Mouse (Mus musculus) gastrocnemius, postnatal 36 days (tissue): ENCODE measurements around the gene Dync1li1. TPM values are rescaled to one million over a fixed set of nuclear protein-coding genes. Genes with fewer than 3 reads are reported as not detected.
"Not testable (repeated sequence)": the region's sequence is repeated elsewhere in the genome, so short reads cannot be mapped to it uniquely, and the experiment has no call there.

Experiments
- DNase-seq, 2 experiments: peaks; one replicate each; pipeline ENCODE4 v3.0.0; 2022
- intact Hi-C: fragments of 180-260 bp; cut with DNase I; formaldehyde crosslinking; loops from one replicate; pipeline ENCODE4 v1.15.1; 2025
- total RNA-seq, 2 experiments: library from RNA; stranded (reverse); gene quantifications; 2 replicates each; pipeline ENCODE4 v1.2.3; 2021

Gene Dync1li1
- total RNA-seq, 2 experiments from 2014 or later: 31.0 to 38.0 TPM

- intact Hi-C loops: no loop called here
- no peak for DNase-seq
These were observed 15.7 kb upstream of the Dync1li1 start for GRCm38 (mm10) chr9:114672703-114673561.

- no peak for DNase-seq
- intact Hi-C loops: no loop called here
These were observed 15.0 kb upstream of the Dync1li1 start for GRCm38 (mm10) chr9:114673626-114674025.

GRCm38 (mm10) chr9:114678576-114678975 lies 10.0 kb upstream of the Dync1li1 start:
- DNase-seq: no peak
- intact Hi-C loops: no loop called here

- no peak for DNase-seq
- intact Hi-C loops: no loop called here
These were observed 8.6 kb upstream of the Dync1li1 start for GRCm38 (mm10) chr9:114679944-114680343.

GRCm38 (mm10) chr9:114680531-114680930 lies 8.1 kb upstream of the Dync1li1 start:
- intact Hi-C loops: no loop called here
- DNase-seq: no peak

- no peak for DNase-seq
- intact Hi-C loops: no loop called here
These were observed 6.4 kb upstream of the Dync1li1 start for GRCm38 (mm10) chr9:114682193-114682592.

GRCm38 (mm10) chr9:114686245-114686644 lies 2.3 kb upstream of the Dync1li1 start:
- no peak for DNase-seq
- intact Hi-C loops: loop anchor here (5.0 kb wide), 2 partner anchors 34 to 41 kb away; no protein-coding TSS in a partner anchor

GRCm38 (mm10) chr9:114687639-114688038 lies 951 bp upstream of the Dync1li1 start:
- intact Hi-C loops: loop anchor here (5.0 kb wide), 2 partner anchors 35 to 40 kb away; no protein-coding TSS in a partner anchor
- no peak for DNase-seq

- no peak for DNase-seq
- intact Hi-C loops: loop anchor here (5.0 kb wide), 2 partner anchors 37 to 38 kb away; no protein-coding TSS in a partner anchor
These were observed 390 bp downstream of the Dync1li1 start for GRCm38 (mm10) chr9:114688953-114689407.

GRCm38 (mm10) chr9:114690119-114690601 lies 1.6 kb downstream of the Dync1li1 start:
- DNase-seq: no peak
- intact Hi-C loops: no loop called here

GRCm38 (mm10) chr9:114691112-114691511 lies 2.5 kb downstream of the Dync1li1 start:
- no peak for DNase-seq
- intact Hi-C loops: no loop called here

GRCm38 (mm10) chr9:114695662-114696061 lies 7.1 kb downstream of the Dync1li1 start:
- DNase-seq, intact Hi-C loops: not testable (repeated sequence)

GRCm38 (mm10) chr9:114697072-114697471 lies 8.5 kb downstream of the Dync1li1 start:
- intact Hi-C loops: no loop called here
- no peak for DNase-seq

- no peak for DNase-seq
- intact Hi-C loops: no loop called here
These were observed 9.3 kb downstream of the Dync1li1 start for GRCm38 (mm10) chr9:114697926-114698325.

GRCm38 (mm10) chr9:114699262-114699661 lies 10.7 kb downstream of the Dync1li1 start:
- intact Hi-C loops: no loop called here
- no peak for DNase-seq

GRCm38 (mm10) chr9:114699882-114700665 lies 11.5 kb downstream of the Dync1li1 start:
- intact Hi-C loops: no loop called here

GRCm38 (mm10) chr9:114701031-114701430 lies 12.4 kb downstream of the Dync1li1 start:
- intact Hi-C loops: no loop called here
- DNase-seq: no peak

More at GRCm38 (mm10) chr9:114699882-114700665, 11.5 kb downstream of the Dync1li1 start:
- DNase-seq: no peak

- no peak for DNase-seq
- intact Hi-C loops: no loop called here
These were observed 13.3 kb downstream of the Dync1li1 start for GRCm38 (mm10) chr9:114701921-114702320.

GRCm38 (mm10) chr9:114707805-114708204 lies 19.2 kb downstream of the Dync1li1 start:
- intact Hi-C loops: no loop called here
- no peak for DNase-seq

- no peak for DNase-seq
- intact Hi-C loops: no loop called here
These were observed 21.8 kb downstream of the Dync1li1 start for GRCm38 (mm10) chr9:114710345-114710744.

GRCm38 (mm10) chr9:114713481-114713880 lies 24.9 kb downstream of the Dync1li1 start:
- no peak for DNase-seq
- intact Hi-C loops: no loop called here
